Mouse (Mus musculus) heart, postnatal 0 days (tissue): ENCODE measurements around the gene Dgcr8. TPM values are rescaled to one million over a fixed set of nuclear protein-coding genes. Genes with fewer than 3 reads are reported as not detected.

ENCODE experiments used
- ATAC-seq: fragments of 200-750 bp; cut with Nextera tagmentation; 2 replicates; pipeline ENCODE4 v1.8.0; 2017; ENCODE audit warnings: low read depth, moderate number of reproducible peaks, moderate library complexity; ENCODE audit not compliant: insufficient read depth
- DNase-seq: peaks from one replicate; pipeline ENCODE4 v3.0.0-alpha.2; 2016; ENCODE audit warnings: low spot score
- H3K27ac ChIP-seq: fragments of 300-500 bp; sonication (generic); 2 replicates; pipeline ENCODE4 v1.5.1; 2014; ENCODE audit warnings: low read depth, mild to moderate bottlenecking
- H3K27me3 ChIP-seq: fragments of 300-500 bp; sonication (generic); 2 replicates; pipeline ENCODE4 v1.6.1; 2014; ENCODE audit warnings: low read length, mixed read lengths; ENCODE audit not compliant: control insufficient read depth, insufficient read depth
- H3K36me3 ChIP-seq: fragments of 300-500 bp; sonication (generic); replicated peaks from 2 replicates; pipeline ENCODE4 v1.6.1; 2014; ENCODE audit warnings: low read length, mixed read lengths; ENCODE audit not compliant: control insufficient read depth, insufficient read depth
- H3K4me1 ChIP-seq: fragments of 300-500 bp; sonication (generic); 2 replicates; pipeline ENCODE4 v1.6.1; 2014; ENCODE audit warnings: antibody characterized with exemption; ENCODE audit not compliant: control insufficient read depth, insufficient read depth
- H3K4me2 ChIP-seq: fragments of 300-500 bp; sonication (generic); 2 replicates; pipeline ENCODE4 v1.6.1; 2014; ENCODE audit warnings: low read depth, mild to moderate bottlenecking, low read length, moderate library complexity
- H3K4me3 ChIP-seq: fragments of 300-500 bp; sonication (generic); 2 replicates; pipeline ENCODE4 v1.5.1; 2014; ENCODE audit warnings: low read depth, low read length
- H3K9ac ChIP-seq: fragments of 300-500 bp; sonication (generic); replicated peaks from 2 replicates; pipeline ENCODE4 v1.6.1; 2014; ENCODE audit warnings: low read depth, low read length, mixed read lengths
- H3K9me3 ChIP-seq: fragments of 300-500 bp; sonication (generic); replicated peaks from 2 replicates; pipeline ENCODE4 v1.6.1; 2016; ENCODE audit warnings: low read length; ENCODE audit not compliant: control insufficient read depth
- CTCF ChIP-seq: IDR thresholded peaks from 2 replicates; pipeline ENCODE4 v1.5.1; 2016; ENCODE audit warnings: antibody characterized with exemption, control low read depth, low read depth
- EP300 ChIP-seq: IDR thresholded peaks from 2 replicates; pipeline ENCODE4 v1.6.1; 2016; ENCODE audit warnings: antibody characterized with exemption, low read depth
- WGBS: fragments of 180-500 bp; shearing (Covaris S2); extraction: QIAGEN DNeasy Blood & Tissue Kit; methylation state at CpG from one replicate; pipeline ENCODE4 v1.1.7; 2014; 5-methylcytosine and 5-hydroxymethylcytosine counted together
- microRNA counts: library from miRNA; unstranded; fragments of <30 nt; microRNA quantifications from one replicate; lab custom pipeline; 2015
- microRNA-seq: library from miRNA; unstranded; fragments of <30 nt; microRNA quantifications from one replicate; pipeline ENCODE4, GENCODE M21; 2016
- polyA plus RNA-seq: library from polyadenylated mRNA; unstranded; fragments of >200 nt; fragmentation: Nextera tagmentation; extraction: Ambion mirVana; gene quantifications from 2 replicates; pipeline ENCODE4 v1.2.1, GENCODE M21; 2015
- total RNA-seq: library from RNA; depleted of rRNA; stranded (reverse); fragments of >200 nt; gene quantifications from 2 replicates; pipeline ENCODE4 v1.2.3, GENCODE M21; 2014; ENCODE audit warnings: low replicate concordance; rRNA removed

Gene Dgcr8
- total and polyA plus RNA-seq, 2 experiments from 2014 or later: 8.9 to 23.5 TPM

DNA sequence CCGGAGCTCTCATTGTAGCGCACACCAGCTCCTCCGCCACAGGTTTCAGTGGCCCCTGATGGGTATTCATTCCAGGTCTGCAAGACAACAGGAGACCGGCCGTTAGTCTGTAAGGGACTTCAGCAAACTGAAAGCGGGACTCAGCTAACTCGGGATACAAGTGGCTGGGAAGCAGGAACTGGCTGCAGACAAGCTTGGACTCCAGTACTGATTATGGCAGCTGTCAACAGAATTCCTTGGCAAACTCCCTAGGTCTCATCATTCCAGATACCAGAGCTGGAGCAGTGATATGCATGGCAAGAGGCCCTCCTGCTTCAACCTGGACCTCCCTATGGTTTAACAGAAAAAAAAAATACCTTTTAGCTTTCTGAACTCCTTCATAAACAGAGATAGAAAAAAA lies 74.2 kb downstream of the Dgcr8 start:
- peak overlapping the region; percentile 29; the same call in 1 of the 2 replicates for H3K9ac ChIP-seq
- H3K36me3 ChIP-seq: no peaks in the 10 kb centered on the region
- ATAC-seq (no peak; the same call in 1 of the 2 replicates), DNase-seq (peak; percentile 43)
- H3K4me1 ChIP-seq: peaks cover 13% of the 10 kb centered on the region
- no peak overlapping the region for H3K4me3 ChIP-seq
- TF ChIP-seq CTCF (no peak), EP300 (no peak)
- WGBS: 38% methylated on average over 7 of the region's 7 CpGs
- H3K9me3 ChIP-seq: no peaks in the 10 kb centered on the region
- H3K27me3 ChIP-seq: no peaks in the 10 kb centered on the region
- peak overlapping the region; percentile 66 for H3K27ac ChIP-seq
- peak overlapping the region; percentile 41 for H3K4me2 ChIP-seq

DNA sequence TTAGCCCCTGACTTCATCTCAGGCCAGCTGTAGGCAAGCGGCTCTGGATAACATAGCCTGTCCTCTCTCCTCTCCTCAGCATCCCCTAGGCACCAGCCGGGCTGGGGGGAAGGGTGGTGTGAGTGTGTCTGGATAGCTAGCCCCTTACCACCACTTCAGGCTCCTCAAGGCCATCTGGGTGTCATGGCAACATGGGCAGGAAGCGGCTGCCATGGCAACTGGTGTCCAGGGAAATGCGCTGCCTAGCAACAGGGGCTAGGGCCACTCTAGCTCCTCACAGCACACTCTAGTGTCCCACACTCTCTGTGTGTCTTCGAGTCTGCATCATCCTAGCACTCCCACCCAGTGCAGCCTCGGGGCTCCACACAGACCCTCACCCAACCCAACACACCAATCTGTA lies 75.4 kb downstream of the Dgcr8 start:
- no peak overlapping the region for H3K4me3 ChIP-seq
- H3K9ac ChIP-seq: no peak overlapping the region
- no peaks in the 10 kb centered on the region for H3K27me3 ChIP-seq
- DNase-seq: no peak
- H3K4me1 ChIP-seq: peaks cover 13% of the 10 kb centered on the region
- no peak for ATAC-seq
- H3K27ac ChIP-seq: no peak overlapping the region
- no peaks in the 10 kb centered on the region for H3K36me3 ChIP-seq
- no peak overlapping the region for H3K4me2 ChIP-seq
- no peaks in the 10 kb centered on the region for H3K9me3 ChIP-seq
- TF ChIP-seq EP300: no peak
- no peak for TF ChIP-seq CTCF
- WGBS: 63% methylated on average over 6 of the region's 6 CpGs

DNA sequence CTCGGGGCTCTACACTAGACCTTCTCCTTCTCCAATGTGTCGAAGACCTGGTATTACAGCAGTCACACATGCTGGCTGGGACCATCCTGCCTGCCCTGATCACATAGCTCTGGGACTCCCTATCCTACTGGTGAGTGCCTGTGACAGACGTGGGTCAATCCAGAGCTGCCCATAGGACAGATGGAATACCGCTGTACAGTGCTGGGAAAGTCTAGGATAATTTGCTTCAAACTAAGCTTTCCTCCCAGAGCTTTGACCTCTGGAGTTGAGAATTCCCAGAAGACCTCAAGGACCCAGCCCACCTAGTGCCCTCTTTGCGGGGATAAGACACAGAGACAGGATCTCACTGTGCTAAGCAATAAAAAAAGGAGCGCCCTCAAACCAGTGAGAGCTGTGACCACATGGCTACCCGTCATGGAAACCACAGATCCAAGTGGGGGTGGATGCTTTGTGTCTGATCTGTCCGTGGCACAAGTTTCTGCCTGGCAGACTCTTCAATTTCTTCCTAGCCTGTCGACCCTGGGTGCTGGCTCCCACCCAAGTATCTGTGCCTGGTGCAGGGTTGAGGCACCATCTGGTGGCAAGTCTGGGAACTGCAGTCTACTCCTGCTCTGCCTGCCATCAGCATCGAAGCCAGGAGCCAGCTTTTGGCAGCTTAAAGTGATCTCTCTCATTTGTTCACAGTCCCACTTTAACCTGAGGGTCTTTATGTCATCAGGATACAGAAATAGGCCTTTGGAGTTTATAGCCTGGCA lies 77.5 kb downstream of the Dgcr8 start:
- no peak overlapping the region for H3K4me2 ChIP-seq
- H3K27me3 ChIP-seq: no peaks in the 10 kb centered on the region
- H3K4me1 ChIP-seq: peaks cover 13% of the 10 kb centered on the region
- ATAC-seq (0 out of 2 replicates have a peak, but pooled peaks have one; percentile 18), DNase-seq (peak; percentile 71)
- WGBS: 43% methylated on average over 10 of the region's 10 CpGs
- no peaks in the 10 kb centered on the region for H3K36me3 ChIP-seq
- no peak overlapping the region for H3K4me3 ChIP-seq
- TF ChIP-seq CTCF: peak; percentile 99
- TF ChIP-seq EP300: no peak
- H3K9ac ChIP-seq: no peak overlapping the region
- no peak overlapping the region for H3K27ac ChIP-seq
- no peaks in the 10 kb centered on the region for H3K9me3 ChIP-seq

DNA sequence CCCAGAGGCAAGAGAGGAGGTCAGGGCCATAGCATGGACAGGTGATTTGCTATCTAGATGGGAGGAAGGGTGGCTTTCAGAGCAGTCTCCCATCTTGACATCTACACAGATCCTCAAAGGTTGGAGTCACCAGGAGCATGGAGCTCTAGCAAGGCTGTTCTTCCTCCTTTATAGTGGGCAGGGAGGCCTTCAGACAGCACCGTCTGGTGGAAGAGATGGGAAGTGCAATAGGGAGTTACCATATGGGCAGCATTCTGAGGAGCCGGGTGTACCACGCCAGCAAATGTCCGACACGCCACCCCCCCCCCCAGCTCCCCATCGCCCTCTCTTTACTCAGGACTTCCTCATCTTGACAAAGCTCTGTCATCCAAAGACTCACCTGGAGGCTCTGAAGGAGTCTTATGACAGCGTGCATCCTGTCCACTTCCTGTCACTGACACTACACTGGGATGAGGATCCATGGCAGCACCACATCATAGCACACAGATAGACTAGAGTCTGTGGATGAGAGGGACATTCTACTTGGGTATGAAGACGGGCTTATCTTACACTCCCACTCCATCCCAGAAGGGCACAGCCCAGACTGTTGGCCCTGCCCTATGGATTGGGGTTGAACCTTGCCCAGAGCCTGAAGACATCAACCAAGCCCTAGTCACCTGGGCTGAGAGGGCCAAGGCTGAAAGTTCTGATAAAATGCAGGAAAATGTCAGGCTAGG lies 78.2 kb downstream of the Dgcr8 start:
- no peak overlapping the region for H3K4me3 ChIP-seq
- peaks cover 13% of the 10 kb centered on the region for H3K4me1 ChIP-seq
- no peaks in the 10 kb centered on the region for H3K9me3 ChIP-seq
- H3K27ac ChIP-seq: no peak overlapping the region
- no peaks in the 10 kb centered on the region for H3K36me3 ChIP-seq
- H3K27me3 ChIP-seq: no peaks in the 10 kb centered on the region
- H3K4me2 ChIP-seq: no peak overlapping the region
- WGBS: 18% methylated on average over 8 of the region's 8 CpGs
- peak; percentile 33 for DNase-seq
- no peak overlapping the region for H3K9ac ChIP-seq
- ATAC-seq: peak; percentile 38; the same call in 1 of the 2 replicates
- TF ChIP-seq EP300: no peak
- TF ChIP-seq CTCF: peak; percentile 78

MicroRNA genes within 50 kb of the gene (microRNA counts, 519-probe panel; counts per million panel counts)
- not detected for microRNA mmu-miR-1306 (lab: Ali Mortazavi, UCI)
- 4,059 counts per million, percentile 49 among the panel's probes with 10 or more counts for microRNA mmu-miR-185 (lab: Ali Mortazavi, UCI)

Small RNA genes lying within 50 kb of the gene (microRNA-seq; reads per million reads assigned to microRNA genes)
- not detected for gene Gm24572
- 190 reads per million, percentile 64 among the genes with 10 or more reads in this experiment for gene Mir1306
- gene Mir185: 660 reads per million, percentile 76 among the genes with 10 or more reads in this experiment

Other genes with a start within 250 kb of the Dgcr8 start
- 23.0 and 36.6 TPM in 2 replicates for gene Dgcr6, start 236.4 kb downstream of the Dgcr8 start, total RNA-seq
- 83.5 and 94.3 TPM in 2 replicates for gene Dgcr6, start 236.4 kb downstream of the Dgcr8 start, polyA plus RNA-seq
- gene Prodh, start 199.0 kb downstream of the Dgcr8 start, total RNA-seq: 9.5 and 24.4 TPM in 2 replicates
- gene Prodh, start 199.0 kb downstream of the Dgcr8 start, polyA plus RNA-seq: 4.2 and 5.5 TPM in 2 replicates
- 1.9 and 6.3 TPM in 2 replicates for gene Rtn4r, start 161.6 kb downstream of the Dgcr8 start, total RNA-seq
- gene Rtn4r, start 161.6 kb downstream of the Dgcr8 start, polyA plus RNA-seq: 0.34 and 1.5 TPM in 2 replicates
- not detected in 2 replicates for gene Ccdc188, start 71.4 kb downstream of the Dgcr8 start, total RNA-seq
- not detected in 2 replicates for gene Ccdc188, start 71.4 kb downstream of the Dgcr8 start, polyA plus RNA-seq
- 27.7 and 47.0 TPM in 2 replicates for gene Zdhhc8, start 54.1 kb downstream of the Dgcr8 start, total RNA-seq
- gene Zdhhc8, start 54.1 kb downstream of the Dgcr8 start, polyA plus RNA-seq: 15.4 and 16.4 TPM in 2 replicates
- gene Trmt2a, start 40.6 kb downstream of the Dgcr8 start, total RNA-seq: 27.2 and 30.6 TPM in 2 replicates
- gene Trmt2a, start 40.6 kb downstream of the Dgcr8 start, polyA plus RNA-seq: 31.6 and 33.9 TPM in 2 replicates
- 51.3 and 65.1 TPM in 2 replicates for gene Ranbp1, start 40.5 kb downstream of the Dgcr8 start, total RNA-seq
- gene Ranbp1, start 40.5 kb downstream of the Dgcr8 start, polyA plus RNA-seq: 210 and 213 TPM in 2 replicates
- gene Gm49776, start 30.9 kb downstream of the Dgcr8 start, total RNA-seq: not detected in 2 replicates
- 0.82 TPM in 1 of 2 replicates, not detected in the other for gene Gm49776, start 30.9 kb downstream of the Dgcr8 start, polyA plus RNA-seq
- gene Tango2, start 58.9 kb upstream of the Dgcr8 start, total RNA-seq: 55.3 and 56.9 TPM in 2 replicates
- gene Tango2, start 58.9 kb upstream of the Dgcr8 start, polyA plus RNA-seq: 65.8 and 69.0 TPM in 2 replicates
- gene Arvcf, start 58.9 kb upstream of the Dgcr8 start, total RNA-seq: 62.1 and 95.5 TPM in 2 replicates
- 22.5 and 22.6 TPM in 2 replicates for gene Arvcf, start 58.9 kb upstream of the Dgcr8 start, polyA plus RNA-seq
- 12.7 and 14.7 TPM in 2 replicates for gene Txnrd2, start 137.1 kb upstream of the Dgcr8 start, total RNA-seq
- 40.0 and 41.2 TPM in 2 replicates for gene Txnrd2, start 137.1 kb upstream of the Dgcr8 start, polyA plus RNA-seq
- 160 and 168 TPM in 2 replicates for gene Comt, start 137.6 kb upstream of the Dgcr8 start, total RNA-seq
- gene Comt, start 137.6 kb upstream of the Dgcr8 start, polyA plus RNA-seq: 155 and 158 TPM in 2 replicates
- gene Gnb1l, start 209.5 kb upstream of the Dgcr8 start, total RNA-seq: 0.43 and 2.2 TPM in 2 replicates
- gene Gnb1l, start 209.5 kb upstream of the Dgcr8 start, polyA plus RNA-seq: 7.5 and 8.5 TPM in 2 replicates
- gene Rtl10, start 209.7 kb upstream of the Dgcr8 start, total RNA-seq: 0.42 and 1.6 TPM in 2 replicates
- gene Rtl10, start 209.7 kb upstream of the Dgcr8 start, polyA plus RNA-seq: 0.94 and 1.2 TPM in 2 replicates